Mouse (Mus musculus): ENCODE data around the gene Slc35c1.
A peak's percentile ranks its signal among the peaks of the same experiment; 100 is the strongest.

The Slc35c1 gene

DNA sequence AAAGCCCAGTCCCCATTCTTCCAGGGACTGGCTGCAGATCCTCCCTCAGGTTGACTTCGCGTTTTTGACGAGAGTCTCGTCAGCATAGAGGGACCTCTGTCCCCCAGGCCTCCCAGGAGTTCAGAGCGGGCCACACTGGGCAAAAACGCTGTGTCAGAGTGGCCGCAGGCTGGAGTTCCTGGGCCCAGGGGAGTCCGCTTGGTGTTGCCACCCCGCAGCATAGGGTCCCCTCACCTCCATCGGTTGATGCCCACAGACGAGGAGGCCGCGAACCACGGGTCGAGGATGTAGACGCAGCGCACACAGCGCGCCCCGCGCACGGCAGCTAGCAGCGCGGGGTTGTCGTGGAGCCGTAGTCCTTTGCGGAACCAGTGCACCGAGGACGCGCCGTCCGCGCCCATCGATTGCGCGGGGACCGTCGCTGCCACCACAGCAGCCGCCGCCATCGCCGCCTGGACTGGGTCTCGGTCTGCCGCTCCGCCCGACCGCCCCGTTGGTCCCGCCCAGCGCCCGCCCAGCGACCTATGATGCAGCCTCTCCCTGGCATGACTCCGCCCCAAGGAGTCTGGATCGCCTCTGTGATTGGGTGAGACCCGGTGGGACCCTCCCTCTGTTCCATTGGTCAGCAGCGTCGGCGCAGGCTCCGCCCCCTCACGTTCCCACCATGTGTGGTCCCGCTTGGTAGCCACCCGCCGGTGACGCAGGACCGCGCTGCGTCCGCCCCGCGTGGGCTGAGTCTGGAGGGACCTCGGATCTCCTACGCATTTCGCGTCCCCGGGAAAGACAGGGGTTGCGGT lies 26.6 kb downstream of the Slc35c1 start, which contains the start of gene Cry2:
Cry2 (minus strand) TSS at position 466 of the 797 bp plus-strand sequence.
- peak; percentile 99 for DNase-seq

DNA sequence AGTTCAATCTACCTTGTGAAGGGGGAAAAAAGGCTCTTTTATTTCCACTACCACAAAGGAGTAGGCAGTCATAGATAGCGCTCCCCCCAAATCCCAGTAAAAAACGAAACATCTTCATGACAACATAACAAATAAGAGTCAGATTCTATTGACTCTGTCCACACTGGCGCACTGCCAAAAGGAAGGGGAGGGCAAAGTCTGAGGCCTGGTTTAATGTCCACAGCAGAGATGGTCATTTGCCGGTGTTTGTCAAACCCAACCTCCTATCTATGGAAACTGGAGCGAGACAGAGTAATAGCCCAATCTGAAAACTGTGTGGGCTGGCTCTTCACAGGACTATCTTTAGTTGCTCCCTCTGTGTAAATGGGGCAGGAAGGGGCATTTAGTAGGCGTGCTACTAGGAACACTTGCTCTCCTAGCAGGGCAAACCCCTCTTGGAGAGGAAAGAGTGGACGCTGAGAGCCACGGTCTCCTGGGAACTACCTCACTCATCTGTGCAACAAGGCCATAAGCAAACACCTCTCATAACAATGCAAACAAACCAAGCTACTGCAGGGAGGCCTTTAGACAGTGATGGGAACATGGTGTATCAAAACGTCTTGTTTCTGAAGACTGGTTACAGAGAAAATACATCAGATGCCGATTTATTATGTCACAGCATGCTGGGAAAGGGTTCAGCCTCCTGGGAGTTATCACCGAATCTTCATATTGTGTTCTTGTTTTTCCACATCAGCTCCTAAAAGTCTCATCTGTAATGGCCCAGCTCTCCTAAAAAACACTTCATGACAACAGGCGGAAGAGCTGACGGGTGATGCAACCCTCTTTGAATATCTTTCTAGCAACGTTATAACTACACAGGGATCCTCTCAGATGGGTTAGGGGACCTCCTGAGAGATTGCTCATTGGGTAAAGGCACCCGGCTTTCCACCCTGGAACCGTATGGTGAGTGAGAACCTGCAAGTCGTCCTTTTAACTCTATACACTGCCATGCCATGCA lies 27.7 kb downstream of the Slc35c1 start:
- peak; percentile 87 for DNase-seq

DNA sequence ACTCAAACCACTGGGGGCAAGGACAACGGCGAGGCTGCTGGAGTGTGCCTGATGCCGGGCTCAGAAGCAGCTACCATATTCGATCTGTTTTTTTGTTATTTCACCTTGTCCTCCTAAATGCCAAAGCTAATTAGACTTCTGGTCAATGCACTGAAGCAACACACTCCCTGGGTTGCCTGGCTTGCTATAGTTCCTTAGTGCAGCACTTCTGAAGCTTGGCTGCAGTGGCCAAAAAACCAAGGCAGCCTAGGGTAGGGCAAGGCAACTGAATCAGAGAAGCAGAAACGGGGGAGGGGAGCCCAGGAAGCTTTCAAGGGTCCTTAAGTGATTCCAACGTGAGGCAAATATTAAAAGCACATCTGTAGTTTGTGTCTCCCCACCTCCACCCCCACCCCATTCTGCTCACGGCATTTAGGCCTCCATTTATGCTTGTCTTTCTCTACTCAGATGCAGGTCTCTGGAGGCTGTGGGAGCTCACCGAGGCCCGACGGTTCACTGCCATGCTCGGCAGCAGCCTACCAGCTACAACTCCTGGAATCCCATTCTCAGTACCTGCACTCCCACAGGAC lies 28.6 kb downstream of the Slc35c1 start:
- DNase-seq = no peak

DNA sequence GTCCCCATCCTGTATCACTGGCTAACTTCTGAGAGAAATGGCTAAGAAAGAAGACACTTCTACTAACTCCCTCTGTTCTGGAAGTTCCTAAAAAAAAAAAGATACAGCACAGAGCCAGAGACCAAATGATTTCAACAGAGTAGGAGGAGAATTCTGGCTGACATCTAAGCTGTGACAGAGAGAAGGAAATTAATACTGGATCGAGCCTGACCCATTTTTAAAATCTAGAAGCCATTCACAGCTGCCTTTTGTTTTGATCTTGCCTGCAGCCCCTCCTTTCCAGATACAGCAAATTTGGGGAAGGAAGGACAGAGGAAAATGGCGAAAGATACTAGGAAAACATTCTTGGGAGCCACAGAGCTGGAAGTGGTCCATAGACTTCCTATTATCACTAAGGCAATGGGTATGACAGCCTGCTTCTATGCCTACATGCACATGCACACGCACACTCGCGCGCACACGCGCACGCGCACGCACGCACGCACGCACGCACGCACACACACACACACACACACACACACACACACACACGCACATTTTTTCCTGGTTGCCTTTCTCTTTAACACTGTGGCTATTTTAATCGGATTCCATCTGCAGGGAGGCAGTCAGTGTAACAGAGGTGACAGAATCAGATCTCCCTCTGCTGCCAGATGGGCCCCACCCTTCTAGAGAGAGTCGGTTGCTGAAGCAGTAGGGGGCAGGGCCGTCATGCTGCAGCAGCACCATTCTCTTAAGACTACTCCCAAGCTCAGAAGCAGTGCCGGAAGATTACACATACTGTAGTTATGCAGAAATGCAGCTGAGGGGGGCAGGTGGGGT lies 29.4 kb downstream of the Slc35c1 start:
- peak; percentile 60 for DNase-seq

DNA sequence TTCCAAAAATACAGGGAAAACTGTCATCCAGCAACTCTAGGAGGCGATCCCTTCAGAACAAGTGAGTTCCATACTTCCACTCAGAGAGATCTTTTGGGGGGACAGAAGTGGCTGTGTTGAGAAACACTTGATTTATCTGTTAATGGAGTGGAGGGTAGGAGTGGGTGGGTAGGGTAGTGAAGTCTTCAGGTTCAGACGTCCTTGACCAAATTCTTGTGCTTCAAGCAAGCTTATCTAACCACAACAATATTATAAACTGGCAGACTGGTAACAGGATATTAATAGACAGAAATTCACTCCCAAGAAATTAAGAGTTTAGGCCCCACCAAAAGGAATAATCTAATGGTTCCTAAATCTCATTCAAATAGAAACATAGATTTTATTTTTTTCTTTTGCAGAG lies 30.2 kb downstream of the Slc35c1 start:
- DNase-seq = no peak

DNA sequence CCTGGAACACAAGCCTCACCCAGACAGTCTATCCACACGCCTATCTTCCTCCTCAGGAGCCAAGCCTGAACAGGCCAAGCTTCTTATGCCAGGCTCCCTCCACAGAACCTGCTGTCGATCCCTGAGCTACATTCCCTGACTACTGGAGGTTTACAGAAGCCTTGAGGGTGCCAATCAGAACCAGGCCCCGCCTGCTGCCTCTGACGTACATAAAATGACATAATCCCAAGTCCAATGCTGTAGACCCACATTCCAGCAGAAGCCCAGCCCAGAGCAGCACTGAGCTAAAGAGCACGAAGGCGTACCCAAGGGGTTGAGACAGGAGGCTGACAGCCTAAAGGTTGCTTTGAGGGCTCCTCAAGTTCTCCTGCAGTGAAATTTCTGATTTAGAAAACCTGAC lies 32.5 kb downstream of the Slc35c1 start:
- DNase-seq = peak; percentile 89

DNA sequence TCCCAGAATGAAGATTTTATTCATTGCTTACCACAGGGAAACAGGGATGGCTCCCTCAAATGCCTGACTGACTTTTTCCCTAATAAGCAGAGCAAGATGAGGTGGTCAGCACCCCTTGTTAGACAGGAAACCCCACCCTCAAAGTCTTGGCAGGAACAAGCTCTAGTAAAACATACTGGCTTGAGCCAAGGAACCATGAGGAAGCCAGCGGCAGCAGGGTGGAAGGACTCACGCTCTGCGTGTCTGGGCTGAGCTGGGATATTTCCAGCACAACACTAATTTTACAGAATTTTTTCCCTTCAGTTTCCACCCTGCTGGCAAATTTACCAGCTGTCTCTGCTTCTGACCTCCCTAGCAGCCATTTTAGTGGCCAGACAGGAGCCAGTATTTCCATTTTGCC lies 33.9 kb downstream of the Slc35c1 start:
- DNase-seq = peak; percentile 50

DNA sequence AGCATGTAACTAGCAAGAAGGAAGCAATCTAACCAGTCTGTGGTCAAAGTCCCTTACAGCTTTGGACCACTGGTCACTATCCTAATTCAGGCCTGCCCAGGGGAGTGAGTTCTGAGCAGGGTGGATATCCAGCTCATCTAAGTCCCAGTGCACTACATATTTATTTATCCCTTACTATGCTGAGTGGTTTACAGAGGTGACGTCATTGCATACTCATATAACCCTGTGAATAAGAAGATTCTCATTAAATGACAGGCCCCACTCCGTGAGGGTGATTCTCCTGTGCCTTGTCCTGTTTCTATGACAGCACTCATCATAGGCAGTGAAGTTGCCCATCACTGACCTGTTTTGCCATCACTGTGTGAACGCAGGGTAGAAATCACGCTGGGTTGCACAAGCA lies 35.0 kb downstream of the Slc35c1 start:
- no peak for DNase-seq

DNA sequence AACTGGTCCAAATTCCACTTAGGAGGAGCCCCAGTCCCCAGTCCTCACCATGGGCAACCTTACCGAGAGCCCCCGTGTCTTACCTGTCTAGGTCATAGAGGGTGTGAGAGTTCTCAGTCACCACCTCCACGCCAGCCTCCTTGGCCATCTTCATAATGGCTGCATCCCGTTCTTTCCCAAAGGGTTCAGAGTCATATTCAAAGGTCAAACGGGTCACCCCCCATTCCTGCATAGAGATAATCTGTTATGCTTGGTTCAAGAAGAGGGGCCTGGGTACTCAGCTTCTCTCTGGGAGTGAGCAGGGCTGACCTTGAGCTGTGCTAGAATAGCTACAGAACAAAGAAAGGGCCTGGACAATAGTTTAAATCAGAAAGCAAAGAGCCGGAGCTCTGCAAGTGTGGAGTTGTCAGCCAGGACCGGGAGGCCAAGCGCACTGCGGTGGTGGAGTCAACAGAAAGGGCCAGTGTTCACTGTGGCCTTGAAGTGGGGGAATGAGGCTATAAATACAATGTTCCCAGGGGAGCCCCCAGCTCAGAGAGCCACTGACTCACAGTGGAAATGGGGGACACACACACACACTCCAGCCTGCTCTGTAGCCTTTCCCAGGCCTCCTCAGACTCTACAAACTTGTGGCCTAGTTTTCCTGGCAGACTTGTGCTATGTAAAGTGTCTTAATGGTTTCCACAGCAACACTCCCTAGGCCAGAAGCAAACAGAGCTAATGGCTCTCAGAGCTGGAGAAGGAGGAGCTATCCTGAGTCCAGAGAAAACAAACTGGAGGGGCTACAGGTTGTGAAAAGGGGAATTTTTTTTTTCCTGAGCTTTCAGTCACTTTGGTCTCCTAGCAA lies 35.7 kb downstream of the Slc35c1 start:
- peak; percentile 54 for DNase-seq

DNA sequence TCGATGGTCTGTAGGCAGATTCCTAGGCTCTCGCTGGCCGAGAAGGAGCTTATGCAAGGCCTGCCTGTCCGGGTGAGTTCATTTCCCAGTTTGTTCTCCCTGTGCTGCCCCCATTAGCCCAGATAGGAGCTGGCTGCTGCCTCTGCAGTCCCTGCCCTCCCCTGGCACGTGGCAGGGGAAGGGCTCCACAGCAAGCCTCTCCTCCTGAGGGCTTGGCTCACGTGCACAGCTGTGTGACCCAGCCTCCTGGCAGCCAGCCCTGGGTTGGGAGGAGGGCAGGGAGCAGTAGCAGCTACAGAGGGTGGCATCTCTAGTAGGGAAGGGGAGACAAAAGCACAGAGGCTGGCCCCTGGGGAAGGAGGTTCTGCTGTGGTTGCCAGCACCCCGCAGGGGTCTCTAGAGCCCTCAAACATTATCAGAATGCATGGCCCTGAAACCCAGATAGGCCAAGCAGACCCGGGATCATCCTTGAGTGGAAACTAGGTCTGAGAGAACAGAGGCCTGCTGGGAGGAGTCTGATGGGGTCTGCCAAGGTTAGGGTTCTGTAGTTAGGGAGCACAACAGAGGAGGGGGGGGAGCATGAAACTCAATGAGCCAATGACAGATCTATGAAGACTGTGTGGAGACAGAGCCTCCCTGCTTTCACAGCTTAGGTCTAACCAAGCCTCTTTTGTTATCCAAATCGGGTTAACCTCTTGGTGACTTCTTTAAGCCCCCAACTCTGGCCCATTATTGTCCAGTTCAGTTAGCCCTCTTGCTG lies 36.5 kb downstream of the Slc35c1 start:
- DNase-seq = peak; percentile 92

DNA sequence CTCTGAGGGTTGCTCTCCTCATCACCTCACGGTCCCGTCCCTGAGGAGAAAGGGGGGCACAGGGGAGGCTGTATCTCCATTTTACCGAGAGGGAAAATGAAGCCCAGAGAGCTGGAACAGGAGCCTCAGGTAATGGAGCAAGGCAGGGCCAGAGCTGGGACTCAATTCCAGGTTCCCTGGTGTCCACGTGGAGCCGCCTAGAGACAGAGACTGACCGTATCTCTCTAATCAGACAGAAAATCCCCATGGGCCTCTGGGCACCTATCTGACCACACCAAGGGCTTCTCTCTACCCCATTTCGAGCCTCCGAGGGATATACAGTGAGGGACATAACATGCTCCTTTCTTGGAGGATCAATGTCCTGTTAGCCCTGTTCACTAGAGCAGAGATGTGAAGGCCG lies 37.2 kb downstream of the Slc35c1 start:
- no peak for DNase-seq

DNA sequence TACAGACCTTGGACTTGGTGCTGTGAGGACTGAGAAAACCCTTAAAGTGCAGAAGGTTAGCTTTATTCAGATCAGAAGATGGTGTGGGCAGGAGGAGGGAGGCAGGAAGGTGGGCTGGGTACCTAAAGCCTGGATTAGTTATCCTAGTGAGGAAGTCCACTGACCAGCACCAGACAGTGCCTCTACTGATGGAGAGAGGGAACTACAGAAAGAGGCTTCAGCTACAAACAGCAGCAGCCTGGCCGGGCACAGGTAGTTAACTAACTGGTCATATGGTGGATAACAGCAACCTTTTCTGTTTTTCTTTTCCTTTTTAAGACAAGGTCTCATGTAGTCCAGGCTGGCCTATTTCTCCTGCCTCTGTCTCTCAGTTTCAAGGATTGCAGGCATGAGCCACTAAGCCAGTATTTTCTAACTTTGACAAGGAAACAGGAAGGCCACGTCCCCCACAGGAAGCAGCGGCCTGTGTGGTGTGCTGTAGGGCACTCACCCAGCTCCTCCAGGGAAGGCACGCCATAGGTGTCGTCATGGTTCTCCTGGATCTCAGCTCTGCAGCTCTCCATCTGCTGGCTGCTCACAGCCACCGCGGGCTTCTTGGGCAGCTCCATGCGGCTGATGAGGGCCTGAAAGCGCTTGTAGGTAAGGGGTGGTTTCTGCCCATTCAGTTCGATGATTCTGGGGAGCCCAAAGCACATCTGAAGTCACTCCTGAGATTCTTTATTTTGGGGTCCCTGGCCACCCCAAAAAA lies 37.8 kb downstream of the Slc35c1 start:
- DNase-seq = no peak

DNA sequence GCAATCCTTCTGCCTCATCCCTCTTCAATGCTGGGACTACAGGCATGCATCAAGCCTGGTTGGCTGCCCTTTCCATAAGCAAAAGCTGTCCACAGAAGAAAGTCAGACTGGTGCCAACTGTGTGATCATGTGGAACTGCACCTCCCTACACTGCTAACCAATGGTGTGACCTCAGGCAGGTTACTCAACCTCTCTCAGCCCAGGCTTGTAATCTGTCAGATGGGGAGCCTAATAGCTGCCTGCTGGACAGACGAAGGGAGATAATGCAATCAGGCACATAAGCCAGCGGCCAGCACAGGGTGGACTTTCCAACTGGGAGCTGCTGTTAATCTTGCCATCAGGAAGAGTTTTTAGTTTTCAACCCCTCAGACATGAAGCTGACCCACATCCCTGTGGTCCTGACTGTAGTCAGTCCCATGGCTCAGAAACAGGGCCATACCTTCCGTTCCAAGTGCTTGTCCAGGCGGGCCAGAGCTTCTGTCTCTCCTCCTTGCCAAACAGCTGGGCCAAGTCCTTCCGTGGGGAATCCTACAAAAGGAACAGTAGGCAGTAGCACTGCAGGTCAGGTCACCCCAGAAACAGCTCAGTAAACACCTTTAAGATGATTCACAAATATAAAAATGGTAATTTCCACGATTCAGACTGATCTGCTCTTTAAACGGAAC lies 38.5 kb downstream of the Slc35c1 start:
- DNase-seq = peak; percentile 47

DNA sequence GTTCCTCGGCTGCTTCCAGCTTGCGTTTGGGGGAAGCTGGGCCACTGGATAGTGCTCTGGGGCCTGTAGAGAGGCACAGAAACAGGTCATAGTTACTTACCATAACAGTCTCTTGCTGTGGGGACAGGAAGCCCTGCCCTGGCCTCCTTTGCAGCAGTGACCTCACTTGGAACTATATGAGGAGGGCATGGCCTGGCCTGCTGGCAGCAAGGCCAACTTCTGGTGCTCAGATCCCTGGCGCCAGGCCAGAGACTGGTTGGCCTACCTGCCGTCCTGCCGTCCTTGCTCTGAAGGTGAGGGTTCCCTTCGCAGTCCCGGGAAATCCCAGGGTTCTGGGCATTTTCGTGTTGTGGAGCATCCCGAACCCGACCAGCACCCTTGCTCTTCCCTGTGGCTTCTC lies 48.6 kb downstream of the Slc35c1 start:
- peak; percentile 32 for DNase-seq

DNA sequence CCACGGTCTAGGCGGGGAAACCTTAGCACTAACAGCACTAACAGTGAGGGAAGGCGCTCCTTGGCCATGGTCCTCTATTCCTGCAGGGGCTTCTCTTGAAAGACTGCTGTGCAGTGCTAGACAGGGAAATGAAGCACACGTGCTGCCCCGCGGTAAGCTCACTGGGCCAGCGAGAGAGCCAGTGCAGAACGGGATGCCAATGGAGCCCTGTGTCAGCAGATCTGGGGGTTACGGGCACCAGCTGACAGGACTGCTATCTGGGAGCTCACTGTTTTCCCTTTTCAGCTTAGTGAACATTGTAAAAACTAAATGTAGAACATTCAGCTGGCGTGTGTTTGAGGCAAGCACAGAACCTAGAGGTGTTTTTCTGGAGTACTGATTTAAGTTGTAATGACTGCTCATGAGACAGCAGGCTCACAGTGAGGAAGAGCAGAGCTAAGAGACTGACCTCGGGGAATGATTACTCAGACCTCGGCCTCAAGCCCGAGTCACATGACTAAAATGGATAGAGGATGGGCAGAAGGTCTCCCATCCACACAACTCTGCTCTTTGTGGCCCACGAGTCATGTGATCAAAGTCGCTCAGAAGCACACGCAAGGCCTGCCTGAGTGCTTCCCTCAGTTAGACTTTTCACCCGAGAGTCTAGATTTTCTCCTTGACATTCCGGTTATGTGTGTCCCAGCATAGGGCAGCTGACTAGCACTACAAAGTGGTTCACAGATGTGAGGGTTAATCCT lies 51.9 kb downstream of the Slc35c1 start:
- no peak for DNase-seq

DNA sequence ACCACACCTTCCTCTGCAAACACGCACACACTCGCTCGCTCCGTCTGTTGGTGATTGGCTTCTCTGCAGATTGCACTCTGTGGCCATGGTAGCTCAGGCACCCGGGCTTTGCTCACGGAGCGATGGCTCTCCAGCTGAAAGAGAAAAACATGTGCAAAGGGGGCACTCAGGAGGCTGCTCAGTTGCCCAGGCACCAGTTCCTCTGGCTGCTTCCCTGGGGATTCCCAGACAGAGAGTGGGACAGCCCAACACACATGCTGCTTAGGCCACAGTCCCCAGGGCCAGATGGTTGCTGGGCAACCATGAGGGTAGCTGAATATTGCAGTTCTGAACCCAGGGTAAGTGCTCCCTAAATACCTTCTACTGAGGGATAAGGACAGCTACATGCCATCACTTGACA lies 54.7 kb downstream of the Slc35c1 start:
- no peak for DNase-seq

DNA sequence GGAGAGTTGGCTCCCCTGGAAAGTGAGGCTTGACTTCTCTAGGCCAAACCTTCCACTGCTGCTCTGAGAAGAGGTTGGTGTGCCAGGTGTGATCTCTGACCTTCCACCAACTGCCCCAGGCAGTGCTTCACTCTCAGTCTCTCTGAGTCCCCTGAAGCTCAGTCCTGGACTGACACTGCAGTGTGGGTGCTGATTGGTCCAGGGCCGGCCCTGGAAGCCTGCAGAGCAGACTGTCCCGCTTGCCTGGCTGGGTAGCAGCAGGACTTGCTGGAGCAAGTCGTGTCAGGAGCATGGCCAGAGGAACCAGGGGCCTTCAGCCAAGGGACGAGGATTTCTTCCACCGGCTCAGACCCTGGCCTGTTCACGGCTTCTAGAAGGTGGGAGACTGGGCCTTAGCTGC lies 55.6 kb downstream of the Slc35c1 start:
- DNase-seq = no peak

DNA sequence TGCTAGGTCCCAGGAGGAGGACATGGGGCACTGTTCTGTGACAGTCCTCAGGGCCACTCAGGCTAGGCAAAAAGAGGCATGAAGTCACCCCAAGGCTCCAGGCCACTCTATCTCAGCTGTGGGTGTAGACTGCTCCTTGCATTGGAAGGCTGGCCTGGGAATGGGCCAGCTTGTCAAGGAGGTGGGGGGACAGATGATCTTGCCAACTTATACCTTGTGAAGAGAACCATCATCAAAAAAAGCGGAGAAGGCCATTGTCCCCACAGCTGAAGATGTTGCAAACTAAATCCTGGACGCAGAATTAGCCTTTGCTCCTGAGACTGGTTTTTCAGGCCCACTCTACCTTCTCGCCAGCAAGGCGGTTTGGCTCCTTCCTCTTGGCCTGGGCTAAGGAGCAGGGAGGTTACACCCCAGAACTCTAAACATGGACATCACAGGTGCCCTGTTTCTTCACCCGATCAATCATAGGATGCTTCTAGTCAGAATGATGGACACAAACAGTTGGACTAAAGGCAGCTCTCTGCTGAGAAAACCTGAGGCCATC lies 56.5 kb downstream of the Slc35c1 start:
- no peak for DNase-seq

Measured in kidney, postnatal 14 days (tissue).